Mouse (Mus musculus) embryonic facial prominence, embryonic 11.5 days (tissue): ENCODE data around the gene Prkar2b. TPM values are rescaled to one million over a fixed set of nuclear protein-coding genes. Genes with fewer than 3 reads are reported as not detected.
A peak's percentile ranks its signal among the peaks of the same experiment; 100 is the strongest.

Experiments used
- ATAC-seq: fragments of 200-750 bp; cut with Nextera tagmentation; replicated peaks from 2 replicates; pipeline ENCODE4 v1.8.0; 2017; ENCODE audit warnings: low read depth; ENCODE audit not compliant: insufficient number of reproducible peaks, low FRiP score, low TSS enrichment
- DNase-seq: peaks from one replicate; pipeline ENCODE4 v3.0.0-alpha.2; 2015; ENCODE audit warnings: low spot score
- H3K27ac ChIP-seq: fragments of 300-500 bp; sonication (generic); replicated peaks from 2 replicates; pipeline ENCODE4 v1.5.1; 2014; ENCODE audit warnings: mild to moderate bottlenecking, low read depth, low read length, control low read depth
- H3K27me3 ChIP-seq: fragments of 300-500 bp; sonication (generic); 2 replicates; pipeline ENCODE4 v1.6.1; 2014; ENCODE audit warnings: mild to moderate bottlenecking, low read length, moderate library complexity, mixed read lengths; ENCODE audit not compliant: control insufficient read depth, insufficient read depth
- H3K36me3 ChIP-seq: fragments of 300-500 bp; sonication (generic); replicated peaks from 2 replicates; pipeline ENCODE4 v1.6.1; 2014; ENCODE audit warnings: low read depth, mild to moderate bottlenecking, low read length, moderate library complexity, mixed read lengths; ENCODE audit not compliant: control insufficient read depth, insufficient read depth
- H3K4me1 ChIP-seq: fragments of 300-500 bp; sonication (generic); 2 replicates; pipeline ENCODE4 v1.6.1; 2014; ENCODE audit warnings: low read length, mixed read lengths; ENCODE audit not compliant: control insufficient read depth, insufficient read depth
- H3K4me2 ChIP-seq: fragments of 300-500 bp; sonication (generic); 2 replicates; pipeline ENCODE4 v1.6.1; 2014; ENCODE audit warnings: low read depth, mild to moderate bottlenecking, control low read depth, low read length, moderate library complexity
- H3K4me3 ChIP-seq: fragments of 300-500 bp; sonication (generic); 2 replicates; pipeline ENCODE4 v1.5.1; 2014; ENCODE audit warnings: low read depth, low read length, control low read depth
- H3K9ac ChIP-seq: fragments of 300-500 bp; sonication (generic); replicated peaks from 2 replicates; pipeline ENCODE4 v1.6.1; 2014; ENCODE audit warnings: mild to moderate bottlenecking, control low read depth, low read length
- H3K9me3 ChIP-seq: fragments of 300-500 bp; sonication (generic); replicated peaks from 2 replicates; pipeline ENCODE4 v1.6.1; 2016; ENCODE audit warnings: mild to moderate bottlenecking, low read length, inconsistent platforms, mixed read lengths; ENCODE audit not compliant: control insufficient read depth
- WGBS: fragments of 180-500 bp; shearing (Covaris S2); extraction: QIAGEN DNeasy Blood & Tissue Kit; methylation state at CpG from one replicate; pipeline ENCODE4 v1.1.7; 2014; 5-methylcytosine and 5-hydroxymethylcytosine counted together
- polyA plus RNA-seq: library from polyadenylated mRNA; unstranded; fragments of >200 nt; fragmentation: Nextera tagmentation; extraction: Ambion mirVana; gene quantifications from 2 replicates; pipeline ENCODE4 v1.2.1, GENCODE M21; 2014

Prkar2b gene
- polyA plus RNA-seq, 1 experiment from 2014 or later, result 65.4 TPM

GRCm38 (mm10) chr12:31937613-31938012 is 123.5 kb downstream of the Prkar2b start:
- Histone ChIP-seq H3K4me3 (no peak overlapping the region), H3K4me1 (no peaks in the 10 kb centered on the region), H3K36me3 (peaks cover 7% of the 10 kb centered on the region), H3K9ac (no peak overlapping the region), H3K4me2 (no peak overlapping the region), H3K27me3 (no peaks in the 10 kb centered on the region), H3K27ac (no peak overlapping the region), H3K9me3 (no peaks in the 10 kb centered on the region)
- WGBS, result 86% methylated on average over 3 of the region's 3 CpGs
- DNase-seq, result no peak
- ATAC-seq, result no peak

- ATAC-seq, result no peak; the same call in 1 of the 2 replicates
- Histone ChIP-seq H3K4me1 (no peaks in the 10 kb centered on the region), H3K9ac (no peak overlapping the region), H3K4me2 (no peak overlapping the region), H3K27me3 (no peaks in the 10 kb centered on the region), H3K9me3 (no peaks in the 10 kb centered on the region), H3K4me3 (no peak overlapping the region), H3K27ac (no peak overlapping the region), H3K36me3 (peaks cover 13% of the 10 kb centered on the region)
- DNase-seq, result peak; percentile 78
- WGBS, result 23% methylated on average over 6 of the region's 6 CpGs
Observed at GRCm38 (mm10) chr12:31936657-31937300, 124.3 kb downstream of the Prkar2b start.

- H3K9ac ChIP-seq, result no peak overlapping the region
- WGBS, result 96% methylated on average over 3 of the region's 3 CpGs
- no peak for ATAC-seq
- H3K9me3 ChIP-seq, result no peaks in the 10 kb centered on the region
- no peak overlapping the region for H3K27ac ChIP-seq
- no peak overlapping the region for H3K4me2 ChIP-seq
- DNase-seq, result no peak
- no peak overlapping the region for H3K4me3 ChIP-seq
- H3K36me3 ChIP-seq, result peaks cover 10% of the 10 kb centered on the region
- H3K27me3 ChIP-seq, result no peaks in the 10 kb centered on the region
- no peaks in the 10 kb centered on the region for H3K4me1 ChIP-seq
Observed at GRCm38 (mm10) chr12:31931818-31932217, 129.3 kb downstream of the Prkar2b start.

GRCm38 (mm10) chr12:31928498-31928897 is 132.6 kb downstream of the Prkar2b start:
- WGBS, result 80% methylated on average over 3 of the region's 3 CpGs
- Histone ChIP-seq H3K4me3 (no peak overlapping the region), H3K36me3 (peaks cover 6% of the 10 kb centered on the region), H3K27ac (no peak overlapping the region), H3K4me2 (no peak overlapping the region), H3K27me3 (no peaks in the 10 kb centered on the region), H3K9me3 (no peaks in the 10 kb centered on the region), H3K9ac (no peak overlapping the region), H3K4me1 (no peaks in the 10 kb centered on the region)
- ATAC-seq (no peak), DNase-seq (no peak)

- DNase-seq, result peak; percentile 60
- 64% methylated on average over 4 of the region's 4 CpGs for WGBS
- H3K36me3 ChIP-seq, result no peaks in the 10 kb centered on the region; the same call in none of the 2 replicates
- ATAC-seq, result 0 out of 2 replicates have a peak, but pooled peaks have one; percentile 29
- H3K4me3 ChIP-seq, result no peak overlapping the region
- H3K9me3 ChIP-seq, result no peaks in the 10 kb centered on the region
- H3K9ac ChIP-seq, result no peak overlapping the region
- no peak overlapping the region for H3K27ac ChIP-seq
- H3K4me1 ChIP-seq, result no peaks in the 10 kb centered on the region
- no peak overlapping the region for H3K4me2 ChIP-seq
- H3K27me3 ChIP-seq, result no peaks in the 10 kb centered on the region
Observed at GRCm38 (mm10) chr12:31926661-31927061, 134.4 kb downstream of the Prkar2b start.

GRCm38 (mm10) chr12:31925343-31925742 is 135.8 kb downstream of the Prkar2b start:
- DNase-seq (no peak), ATAC-seq (no peak)
- Histone ChIP-seq H3K4me2 (no peak overlapping the region), H3K4me3 (no peak overlapping the region), H3K9me3 (no peaks in the 10 kb centered on the region), H3K4me1 (no peaks in the 10 kb centered on the region), H3K9ac (no peak overlapping the region), H3K36me3 (no peaks in the 10 kb centered on the region; the same call in 1 of the 2 replicates), H3K27me3 (no peaks in the 10 kb centered on the region), H3K27ac (no peak overlapping the region)
- 80% methylated on average over 6 of the region's 6 CpGs for WGBS

GRCm38 (mm10) chr12:31924135-31924534 is 137.0 kb downstream of the Prkar2b start:
- no peak overlapping the region for H3K9ac ChIP-seq
- H3K27me3 ChIP-seq, result no peaks in the 10 kb centered on the region
- no peak for ATAC-seq
- H3K4me1 ChIP-seq, result no peaks in the 10 kb centered on the region
- DNase-seq, result no peak
- no peak overlapping the region for H3K27ac ChIP-seq
- no peaks in the 10 kb centered on the region for H3K9me3 ChIP-seq
- WGBS, result 86% methylated on average over 3 of the region's 3 CpGs
- no peak overlapping the region for H3K4me2 ChIP-seq
- no peak overlapping the region for H3K4me3 ChIP-seq
- no peaks in the 10 kb centered on the region; the same call in 1 of the 2 replicates for H3K36me3 ChIP-seq

- no peaks in the 10 kb centered on the region for H3K36me3 ChIP-seq
- no peak for DNase-seq
- no peak overlapping the region for H3K27ac ChIP-seq
- no peak overlapping the region for H3K4me2 ChIP-seq
- no peaks in the 10 kb centered on the region for H3K27me3 ChIP-seq
- H3K9me3 ChIP-seq, result no peaks in the 10 kb centered on the region
- 83% methylated on average over 18 of the region's 18 CpGs for WGBS
- H3K4me1 ChIP-seq, result no peaks in the 10 kb centered on the region
- no peak overlapping the region for H3K9ac ChIP-seq
- no peak overlapping the region for H3K4me3 ChIP-seq
- no peak for ATAC-seq
Observed at GRCm38 (mm10) chr12:31920464-31921405, 140.4 kb downstream of the Prkar2b start.
